In genomic region chr19:49372921-49373320, GRCm38 (mm10) we compare ENCODE assay signal across 16 mouse cellular contexts.
"Had no signal": no experiment of that assay in that cellular context is flagged by ENCODE, and none has a peak within 500 bp of the region (broad histone marks: within the 10 kb centered on the region; RNA-seq: fewer than 3 reads in every experiment).

No protein-coding gene starts in this region.

- H3K27me3 ChIP-seq: neural tube, embryonic 13.5 days; neural tube, embryonic 15.5 days; stomach, embryonic 15.5 days had no signal

- DNase-seq: retina, postnatal 1 day; right cerebral cortex, adult 18-20 months; right cerebral cortex, postnatal 14 days; right cerebral cortex, postnatal 25 days; right cerebral cortex, postnatal 4 days; spleen, adult 18-20 months; thymus, adult 18-20 months; thymus, adult 2 months; thymus, postnatal 14 days; thymus, postnatal 25 days; thymus, postnatal 36 days; thymus, postnatal 4 days had no signal

- H3K4me1 ChIP-seq: neural tube, embryonic 13.5 days; neural tube, embryonic 15.5 days; stomach, embryonic 15.5 days had no signal

- H3K27ac ChIP-seq: neural tube, embryonic 13.5 days; neural tube, embryonic 15.5 days; stomach, embryonic 15.5 days; stomach, postnatal 0 days had no signal

- H3K4me3 ChIP-seq: neural tube, embryonic 13.5 days; neural tube, embryonic 15.5 days; stomach, embryonic 15.5 days had no signal

- H3K36me3 ChIP-seq: neural tube, embryonic 13.5 days; neural tube, embryonic 15.5 days; stomach, embryonic 15.5 days had no signal

- H3K9ac ChIP-seq: neural tube, embryonic 13.5 days; neural tube, embryonic 15.5 days; stomach, embryonic 15.5 days had no signal
